Mouse (Mus musculus) thymus, adult 18-20 months (tissue): ENCODE results near the gene Cadps2.

Experiments
- DNase-seq, 2 experiments: peaks; one replicate each; pipeline ENCODE4 v3.0.0; 2022; ENCODE audit warnings: mixed read lengths in 2 of 2

Gene Cadps2

GRCm38 (mm10) chr6:23337411-23338063 is 501.7 kb downstream of the Cadps2 start:
- DNase-seq, result no peak

GRCm38 (mm10) chr6:23314945-23315344 is 524.3 kb downstream of the Cadps2 start:
- DNase-seq, result no peak

GRCm38 (mm10) chr6:23314291-23314690 is 524.9 kb downstream of the Cadps2 start:
- DNase-seq, result no peak

- DNase-seq, result no peak
Measured at GRCm38 (mm10) chr6:23306046-23306445, 533.2 kb downstream of the Cadps2 start.

- DNase-seq, result no peak
Measured at GRCm38 (mm10) chr6:23298596-23298995, 540.6 kb downstream of the Cadps2 start.

GRCm38 (mm10) chr6:23294685-23295084 is 544.5 kb downstream of the Cadps2 start:
- DNase-seq, result no peak

- DNase-seq, result no peak
Measured at GRCm38 (mm10) chr6:23288752-23289151, 550.5 kb downstream of the Cadps2 start.

- DNase-seq, result no peak
Measured at GRCm38 (mm10) chr6:23281514-23281820, 557.8 kb downstream of the Cadps2 start.

GRCm38 (mm10) chr6:23280811-23281513 is 558.3 kb downstream of the Cadps2 start:
- DNase-seq, result no peak

- no peak for DNase-seq
Measured at GRCm38 (mm10) chr6:23273483-23273882, 565.7 kb downstream of the Cadps2 start.

- no peak for DNase-seq
Measured at GRCm38 (mm10) chr6:23272979-23273378, 566.2 kb downstream of the Cadps2 start.

- no peak for DNase-seq
Measured at GRCm38 (mm10) chr6:23272542-23272941, 566.7 kb downstream of the Cadps2 start.

GRCm38 (mm10) chr6:23260738-23261050 is 578.5 kb downstream of the Cadps2 start:
- DNase-seq, result no peak

GRCm38 (mm10) chr6:23260016-23260737 is 579.0 kb downstream of the Cadps2 start:
- DNase-seq, result no peak

GRCm38 (mm10) chr6:23257981-23258380 is 581.2 kb downstream of the Cadps2 start:
- no peak for DNase-seq

- no peak for DNase-seq
Measured at GRCm38 (mm10) chr6:23255161-23255560, 584.1 kb downstream of the Cadps2 start.

GRCm38 (mm10) chr6:23254644-23255043 is 584.6 kb downstream of the Cadps2 start:
- no peak for DNase-seq

GRCm38 (mm10) chr6:23253353-23254311 is 585.6 kb downstream of the Cadps2 start:
- DNase-seq, result no peak

GRCm38 (mm10) chr6:23252196-23253135 is 586.8 kb downstream of the Cadps2 start:
- no peak for DNase-seq

GRCm38 (mm10) chr6:23251431-23251830 is 587.8 kb downstream of the Cadps2 start:
- no peak for DNase-seq

GRCm38 (mm10) chr6:23250288-23250955 is 588.8 kb downstream of the Cadps2 start:
- DNase-seq, result no peak
